ENCODE assay signal across 16 mouse cellular contexts in genomic region chr6:88502030-88502970, GRCm38 (mm10). TPM values are rescaled to one million over a fixed set of nuclear protein-coding genes. Genes with fewer than 3 reads are reported as not detected.
DNase-seq lines count a peak whose midpoint lies in the region; ATAC-seq and TF ChIP-seq lines count a peak whose summit lies in the region.
"Had no signal": no experiment of that assay in that cellular context is flagged by ENCODE, and none has a peak within 500 bp of the region (broad histone marks: within the 10 kb centered on the region; RNA-seq: fewer than 3 reads in every experiment).

No protein-coding gene starts in this region.

- H3K4me3 ChIP-seq in kidney, postnatal 0 days (replicated peaks; ENCODE audit: low read depth, low read length): no peak overlapping the region
- no peak overlapping the region for H3K4me3 ChIP-seq in myocyte
- H3K4me3 ChIP-seq: midbrain, embryonic 12.5 days; neural tube, embryonic 12.5 days had no signal

- 67% methylated on average over 13 of the region's 13 CpGs for WGBS in kidney, postnatal 0 days

- H3K27ac ChIP-seq in kidney, postnatal 0 days: 0 out of 2 replicates have a peak overlapping the region, but pooled peaks have one; percentile 19
- H3K27ac ChIP-seq: midbrain, embryonic 12.5 days; neural tube, embryonic 12.5 days had no signal

- no peak overlapping the region for H3K4me2 ChIP-seq in kidney, postnatal 0 days (ENCODE audit: low read length)
- no peak overlapping the region for H3K4me2 ChIP-seq in myocyte (ENCODE audit: low read depth)
- H3K4me2 ChIP-seq: lung, embryonic 14.5 days; midbrain, embryonic 12.5 days; neural tube, embryonic 12.5 days had no signal

- no peak for DNase-seq in kidney, postnatal 0 days (ENCODE audit: low spot score)
- DNase-seq in kidney, adult 18-20 months: no peak
- DNase-seq in c-Kit-positive CD71-positive TER-119-positive erythroid progenitor cells, embryonic 14.5 days (ENCODE audit: low spot score): peak; percentile 66
- peak; percentile 46 for DNase-seq in heart, postnatal 10 days
- no peak for DNase-seq in layer of hippocampus, postnatal 14 days (ENCODE audit: low spot score in 2 of 2)
- DNase-seq in thymus, postnatal 4 days: no peak
- DNase-seq in left cerebral cortex, adult 8-10 months (ENCODE audit: low spot score in 2 of 2): no peak
- DNase-seq: adrenal gland, adult 2 months; gastrocnemius, postnatal 36 days; kidney, postnatal 36 days; lung, embryonic 14.5 days had no signal

- H3K9ac ChIP-seq in kidney, postnatal 0 days (ENCODE audit: low read depth, low read length): no peak overlapping the region
- H3K9ac ChIP-seq: lung, embryonic 14.5 days; midbrain, embryonic 12.5 days; neural tube, embryonic 12.5 days had no signal

- TF ChIP-seq POLR2A in myocyte (IDR thresholded peaks at IDR 0.05; ENCODE audit: insufficient read length, low read depth): no peak

- no peak for ATAC-seq in kidney, postnatal 0 days (replicated peaks; ENCODE audit: low FRiP score, low read depth)
- ATAC-seq: forebrain, embryonic 14.5 days; Patski had no signal

- H3ac ChIP-seq in myocyte (ENCODE audit: control insufficient read depth, insufficient read length): no peak overlapping the region

- intact Hi-C loops in heart, postnatal 10 days (cut with DNase I): no loop called here

- H3K4me1 ChIP-seq in kidney, postnatal 0 days (replicated peaks; ENCODE audit: insufficient read depth, low read length): no peaks in the 10 kb centered on the region

- H3K27me3 ChIP-seq in kidney, postnatal 0 days (ENCODE audit: insufficient read depth, low read length): no peaks in the 10 kb centered on the region
- H3K27me3 ChIP-seq in myocyte (ENCODE audit: control insufficient read depth, insufficient read depth, insufficient read length): no peaks in the 10 kb centered on the region
- H3K27me3 ChIP-seq: neural tube, embryonic 12.5 days; Patski had no signal

- 0 out of 2 replicates have a peak, but pooled peaks have one; percentile 5 for TF ChIP-seq CTCF in kidney, postnatal 0 days (IDR thresholded peaks at IDR 0.05; ENCODE audit: low read depth)

- no peaks in the 10 kb centered on the region for H3K79me2 ChIP-seq in myocyte (ENCODE audit: control insufficient read depth, insufficient read depth)

- H3K9me3 ChIP-seq in kidney, postnatal 0 days (replicated peaks; ENCODE audit: low read length): no peaks in the 10 kb centered on the region
- H3K9me3 ChIP-seq: midbrain, embryonic 12.5 days; neural tube, embryonic 12.5 days had no signal

- peaks cover 50% of the 10 kb centered on the region for H3K36me3 ChIP-seq in kidney, postnatal 0 days (ENCODE audit: insufficient read depth, low read length)
- peaks cover 6% of the 10 kb centered on the region for H3K36me3 ChIP-seq in myocyte (ENCODE audit: control insufficient read depth, insufficient read depth)

TF ChIP-seq in myocyte, 11 proteins besides CTCF, POLR2A, EP300 and RAD21:
- TF ChIP-seq USF1 (IDR thresholded peaks at IDR 0.05; ENCODE audit: low read depth) (no peak), POLR2AphosphoS2 (IDR thresholded peaks at IDR 0.05; ENCODE audit: insufficient read length, low read depth) (peak; percentile 49)
TF ChIP-seq in myocyte: peak in this region for 1.

RNA-seq across cellular contexts. Expression of gene Sec61a1, which starts 16.4 kb away (rescaled TPM):
- polyA plus RNA-seq in kidney, postnatal 0 days (2015; fragmentation: Nextera tagmentation; extraction: Ambion mirVana): 171 and 194 TPM in 2 replicates
- total RNA-seq in heart, postnatal 10 days (2021): 10 to 100 TPM; 89.4 to 89.9 TPM
- 106 TPM for polyA plus RNA-seq in myocyte (2012; fragmentation: generic; extraction: Trizol)
- total RNA-seq in layer of hippocampus, postnatal 14 days (2021): 100 to 1,000 TPM; 122 to 130 TPM
- total RNA-seq in left cerebral cortex, adult 8-10 months (2022): 10 to 100 TPM; 67.9 to 83.1 (median 72.2) TPM

RNA-seq across cellular contexts. Expression of gene Ruvbl1, which starts 37.1 kb away (rescaled TPM):
- 91.1 and 102 TPM in 2 replicates for polyA plus RNA-seq in kidney, postnatal 0 days (2015; fragmentation: Nextera tagmentation; extraction: Ambion mirVana)
- total RNA-seq in heart, postnatal 10 days (2021): 10 to 100 TPM; 21.3 to 23.8 TPM
- polyA plus RNA-seq in myocyte (2012; fragmentation: generic; extraction: Trizol): 58.6 TPM
- total RNA-seq in layer of hippocampus, postnatal 14 days (2021): 10 to 100 TPM; 35.9 to 36.6 TPM
- 10 to 100 TPM; 36.1 to 41.9 (median 40.9) TPM for total RNA-seq in left cerebral cortex, adult 8-10 months (2022)

RNA-seq across cellular contexts. Expression of gene Eefsec, which starts 56.0 kb away (rescaled TPM):
- 34.8 and 37.2 TPM in 2 replicates for polyA plus RNA-seq in kidney, postnatal 0 days (2015; fragmentation: Nextera tagmentation; extraction: Ambion mirVana)
- 10 to 100 TPM in 1 of 2 experiments, 1 to 10 TPM in 1; 9.8 to 11.2 TPM for total RNA-seq in heart, postnatal 10 days (2021)
- 14.5 TPM for polyA plus RNA-seq in myocyte (2012; fragmentation: generic; extraction: Trizol)
- 10 to 100 TPM; 21.4 to 23.5 TPM for total RNA-seq in layer of hippocampus, postnatal 14 days (2021)
- total RNA-seq in left cerebral cortex, adult 8-10 months (2022): 10 to 100 TPM; 19.5 to 24.6 (median 23.4) TPM

Comparison
In these comparisons a context has a peak if more than half of its experiments do, and no peak if none do; other contexts are left out.
1. DNase-seq: peak in c-Kit-positive CD71-positive TER-119-positive erythroid progenitor cells, embryonic 14.5 days (single experiment) and heart, postnatal 10 days (2 of 2); none in kidney, postnatal 0 days (single experiment), kidney, adult 18-20 months (single experiment), layer of hippocampus, postnatal 14 days (0 of 2), thymus, postnatal 4 days (single experiment) and left cerebral cortex, adult 8-10 months (0 of 2).